Comparison of ENCODE assay signal across 7 mouse cellular contexts in the genomic region with DNA sequence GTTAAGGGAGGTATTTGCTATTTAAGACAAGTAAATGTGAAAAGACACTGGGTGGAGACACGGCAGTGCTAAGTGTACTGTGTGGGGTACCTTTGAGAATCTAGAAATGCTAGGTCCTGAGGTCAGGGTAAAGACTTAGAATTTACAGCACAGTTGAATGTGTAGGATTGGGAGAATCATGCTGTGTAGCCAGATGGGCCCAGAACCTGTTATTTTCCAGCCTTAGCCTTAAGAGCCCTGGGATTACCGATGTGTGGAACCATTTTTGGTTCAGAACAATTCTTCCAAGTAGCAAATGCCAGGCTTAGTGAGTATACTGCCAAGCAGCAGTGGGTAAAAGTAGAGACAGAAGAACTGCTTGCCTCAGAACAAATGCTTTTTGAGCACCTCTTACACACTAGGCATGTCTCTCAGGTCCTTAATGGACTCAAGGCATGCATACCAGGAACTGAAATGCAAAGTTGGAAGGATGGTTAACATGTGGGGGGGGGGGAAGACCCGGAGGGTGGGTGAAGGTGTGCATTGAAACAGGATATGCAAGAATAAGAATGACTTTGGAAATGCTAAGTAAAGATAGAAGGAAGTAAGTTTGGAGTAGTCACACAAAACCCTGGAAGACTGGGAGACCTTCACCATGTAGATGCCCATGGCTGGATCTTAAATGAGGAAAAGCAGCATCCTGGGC. TPM values are rescaled to one million over a fixed set of nuclear protein-coding genes. Genes with fewer than 3 reads are reported as not detected.
DNase-seq lines count a peak whose midpoint lies in the region; ATAC-seq and TF ChIP-seq lines count a peak whose summit lies in the region.

No protein-coding gene starts in this region.

- peak overlapping the region; percentile 94 for H3K9ac ChIP-seq in lung, postnatal 0 days (replicated peaks; ENCODE audit: low read depth)
- H3K9ac ChIP-seq in limb, embryonic 14.5 days (ENCODE audit: low read depth, low read length, severe bottlenecking): peak overlapping the region; percentile 89
- H3K9ac ChIP-seq in stomach, postnatal 0 days (ENCODE audit: low read length): peak overlapping the region; percentile 88

- DNase-seq in lung, postnatal 0 days (ENCODE audit: low spot score): no peak
- DNase-seq in lung, adult 2 months: no peak
- no peak for DNase-seq in forebrain, embryonic 10.5 days (ENCODE audit: extremely low spot score, low spot score)
- DNase-seq in limb, embryonic 14.5 days (ENCODE audit: low spot score): no peak
- no peak for DNase-seq in stomach, postnatal 0 days (ENCODE audit: low spot score)
- DNase-seq in ovary, adult 18-20 months (ENCODE audit: low spot score): no peak
- DNase-seq in urinary bladder, postnatal 4 days (ENCODE audit: low spot score in 2 of 2): no peak

- no peak for TF ChIP-seq EP300 in lung, postnatal 0 days (IDR thresholded peaks at IDR 0.05)
- no peak for TF ChIP-seq EP300 in stomach, postnatal 0 days (optimal IDR thresholded peaks at IDR 0.05)

- WGBS in lung, postnatal 0 days: 54% methylated on average over 3 of the region's 3 CpGs
- WGBS in lung, adult 2 months: 64% methylated on average over 3 of the region's 3 CpGs
- WGBS in forebrain, embryonic 10.5 days: 81% methylated on average over 3 of the region's 3 CpGs
- WGBS in limb, embryonic 14.5 days: 76% methylated on average over 3 of the region's 3 CpGs
- WGBS in stomach, postnatal 0 days: 67% methylated on average over 3 of the region's 3 CpGs

- TF ChIP-seq POLR2A in lung, adult 2 months (IDR thresholded peaks at IDR 0.05; ENCODE audit: borderline replicate concordance, extremely low read depth, low read depth, low read length): no peak
- no peak for TF ChIP-seq POLR2A in limb, embryonic 14.5 days (IDR thresholded peaks at IDR 0.05; ENCODE audit: borderline replicate concordance, extremely low read depth, insufficient read depth, insufficient read length)

- H3K27me3 ChIP-seq in lung, postnatal 0 days (replicated peaks; ENCODE audit: insufficient read depth, low read length): no peaks in the 10 kb centered on the region
- H3K27me3 ChIP-seq in forebrain, embryonic 10.5 days (ENCODE audit: poor library complexity, severe bottlenecking): no peaks in the 10 kb centered on the region
- H3K27me3 ChIP-seq in limb, embryonic 14.5 days (ENCODE audit: control insufficient read depth, insufficient read depth, low read length): no peaks in the 10 kb centered on the region
- no peaks in the 10 kb centered on the region for H3K27me3 ChIP-seq in stomach, postnatal 0 days (ENCODE audit: control insufficient read depth, insufficient read depth, low read length)

- peak overlapping the region; percentile 77 for H3K4me3 ChIP-seq in lung, postnatal 0 days (ENCODE audit: low read depth, low read length)
- H3K4me3 ChIP-seq in lung, adult 2 months (replicated peaks; ENCODE audit: extremely low read depth, low read depth, low read length): no peak overlapping the region
- peak overlapping the region; percentile 89 for H3K4me3 ChIP-seq in forebrain, embryonic 10.5 days
- peak overlapping the region; percentile 78 for H3K4me3 ChIP-seq in limb, embryonic 14.5 days (replicated peaks; ENCODE audit: low read length)
- H3K4me3 ChIP-seq in stomach, postnatal 0 days (ENCODE audit: low read depth, low read length): peak overlapping the region; percentile 80

- H3K27ac ChIP-seq in lung, postnatal 0 days (ENCODE audit: low read length): no peak overlapping the region
- peak overlapping the region; percentile 96; the same call in 1 of the 2 replicates for H3K27ac ChIP-seq in forebrain, embryonic 10.5 days
- no peak overlapping the region for H3K27ac ChIP-seq in limb, embryonic 14.5 days (replicated peaks; ENCODE audit: low read depth, low read length)
- no peak overlapping the region for H3K27ac ChIP-seq in stomach, postnatal 0 days (replicated peaks)

- H3K4me1 ChIP-seq in lung, postnatal 0 days (ENCODE audit: insufficient read depth, low read depth, low read length): peaks cover 3% of the 10 kb centered on the region; the same call in 1 of the 2 replicates
- peaks cover 5% of the 10 kb centered on the region; the same call in 1 of the 2 replicates for H3K4me1 ChIP-seq in lung, adult 2 months (ENCODE audit: control insufficient read depth, insufficient read depth, low read length)
- H3K4me1 ChIP-seq in forebrain, embryonic 10.5 days: peaks cover 21% of the 10 kb centered on the region
- H3K4me1 ChIP-seq in limb, embryonic 14.5 days (ENCODE audit: control insufficient read depth, insufficient read depth, low read length): peaks cover 5% of the 10 kb centered on the region
- peaks cover 4% of the 10 kb centered on the region for H3K4me1 ChIP-seq in stomach, postnatal 0 days (replicated peaks; ENCODE audit: control insufficient read depth, insufficient read depth)

- no peaks in the 10 kb centered on the region for H3K9me3 ChIP-seq in lung, postnatal 0 days (ENCODE audit: low read length)
- no peaks in the 10 kb centered on the region for H3K9me3 ChIP-seq in forebrain, embryonic 10.5 days
- no peaks in the 10 kb centered on the region for H3K9me3 ChIP-seq in limb, embryonic 14.5 days (ENCODE audit: control insufficient read depth, low read length)
- no peaks in the 10 kb centered on the region for H3K9me3 ChIP-seq in stomach, postnatal 0 days (ENCODE audit: control insufficient read depth, low read length)

- H3K4me2 ChIP-seq in lung, postnatal 0 days (replicated peaks; ENCODE audit: low read depth, low read length): peak overlapping the region; percentile 89
- peak overlapping the region; percentile 76 for H3K4me2 ChIP-seq in limb, embryonic 14.5 days (replicated peaks; ENCODE audit: low read depth, low read length, severe bottlenecking)
- H3K4me2 ChIP-seq in stomach, postnatal 0 days (replicated peaks; ENCODE audit: low read depth): peak overlapping the region; percentile 92

- H3K36me3 ChIP-seq in lung, postnatal 0 days (ENCODE audit: insufficient read depth, low read length): peaks cover 19% of the 10 kb centered on the region
- peaks cover 64% of the 10 kb centered on the region for H3K36me3 ChIP-seq in forebrain, embryonic 10.5 days (replicated peaks)
- peaks cover 50% of the 10 kb centered on the region for H3K36me3 ChIP-seq in limb, embryonic 14.5 days (ENCODE audit: control insufficient read depth, insufficient read depth, low read length)
- peaks cover 13% of the 10 kb centered on the region; the same call in 1 of the 2 replicates for H3K36me3 ChIP-seq in stomach, postnatal 0 days (ENCODE audit: control insufficient read depth, insufficient read depth, low read length)

- ATAC-seq in lung, postnatal 0 days: no peak
- no peak for ATAC-seq in limb, embryonic 14.5 days (ENCODE audit: low FRiP score, low read depth)
- ATAC-seq in stomach, postnatal 0 days (ENCODE audit: low FRiP score, low TSS enrichment): no peak

- TF ChIP-seq CTCF in lung, postnatal 0 days (IDR thresholded peaks at IDR 0.05): no peak
- no peak for TF ChIP-seq CTCF in lung, adult 2 months (IDR thresholded peaks at IDR 0.05; ENCODE audit: insufficient read depth, low read length)
- no peak for TF ChIP-seq CTCF in stomach, postnatal 0 days (IDR thresholded peaks at IDR 0.05; ENCODE audit: low read depth)

RNA-seq across cellular contexts. Expression of gene Poldip2, which starts 1.3 kb away (rescaled TPM):
- polyA plus RNA-seq in lung, postnatal 0 days (2015; fragmentation: Nextera tagmentation; extraction: Ambion mirVana): 105 and 111 TPM in 2 replicates
- polyA plus RNA-seq in lung, adult 2 months (2012; rRNA removed): 39.6 and 50.4 TPM in 2 replicates
- polyA plus RNA-seq in forebrain, embryonic 10.5 days (2016; fragmentation: Nextera tagmentation; extraction: Ambion mirVana): 144 and 148 TPM in 2 replicates
- polyA plus RNA-seq in limb, embryonic 14.5 days (2012; rRNA removed): 110 and 111 TPM in 2 replicates
- 164 and 166 TPM in 2 replicates for polyA plus RNA-seq in limb, embryonic 14.5 days (2014; fragmentation: Nextera tagmentation; extraction: Ambion mirVana)
- polyA plus RNA-seq in stomach, postnatal 0 days (2015; fragmentation: Nextera tagmentation; extraction: Ambion mirVana): 91.1 and 95.9 TPM in 2 replicates

RNA-seq across cellular contexts. Expression of gene Tmem199, which starts 1.3 kb away (rescaled TPM):
- 32.3 and 32.4 TPM in 2 replicates for polyA plus RNA-seq in lung, postnatal 0 days (2015; fragmentation: Nextera tagmentation; extraction: Ambion mirVana)
- 9.5 and 12.5 TPM in 2 replicates for polyA plus RNA-seq in lung, adult 2 months (2012; rRNA removed)
- polyA plus RNA-seq in forebrain, embryonic 10.5 days (2016; fragmentation: Nextera tagmentation; extraction: Ambion mirVana): 76.7 and 78.5 TPM in 2 replicates
- 30.2 and 39.8 TPM in 2 replicates for polyA plus RNA-seq in limb, embryonic 14.5 days (2012; rRNA removed)
- 39.7 and 40.1 TPM in 2 replicates for polyA plus RNA-seq in limb, embryonic 14.5 days (2014; fragmentation: Nextera tagmentation; extraction: Ambion mirVana)
- 28.4 and 32.1 TPM in 2 replicates for polyA plus RNA-seq in stomach, postnatal 0 days (2015; fragmentation: Nextera tagmentation; extraction: Ambion mirVana)

RNA-seq across cellular contexts. Expression of gene Sebox, which starts 10.0 kb away (rescaled TPM):
- not detected in 2 replicates for polyA plus RNA-seq in lung, postnatal 0 days (2015; fragmentation: Nextera tagmentation; extraction: Ambion mirVana)
- 0.11 TPM in 1 of 2 replicates, not detected in the other for polyA plus RNA-seq in lung, adult 2 months (2012; rRNA removed)
- not detected in 2 replicates for polyA plus RNA-seq in forebrain, embryonic 10.5 days (2016; fragmentation: Nextera tagmentation; extraction: Ambion mirVana)
- not detected in 2 replicates for polyA plus RNA-seq in limb, embryonic 14.5 days (2012; rRNA removed)
- polyA plus RNA-seq in limb, embryonic 14.5 days (2014; fragmentation: Nextera tagmentation; extraction: Ambion mirVana): not detected in 2 replicates
- 0.10 TPM in 1 of 2 replicates, not detected in the other for polyA plus RNA-seq in stomach, postnatal 0 days (2015; fragmentation: Nextera tagmentation; extraction: Ambion mirVana)

RNA-seq across cellular contexts. Expression of gene Vtn, which starts 14.4 kb away (rescaled TPM):
- polyA plus RNA-seq in lung, postnatal 0 days (2015; fragmentation: Nextera tagmentation; extraction: Ambion mirVana): 10.1 and 11.3 TPM in 2 replicates
- polyA plus RNA-seq in lung, adult 2 months (2012; rRNA removed): 25.0 and 30.8 TPM in 2 replicates
- 23.7 and 25.0 TPM in 2 replicates for polyA plus RNA-seq in forebrain, embryonic 10.5 days (2016; fragmentation: Nextera tagmentation; extraction: Ambion mirVana)
- polyA plus RNA-seq in limb, embryonic 14.5 days (2012; rRNA removed): 1.3 and 1.5 TPM in 2 replicates
- polyA plus RNA-seq in limb, embryonic 14.5 days (2014; fragmentation: Nextera tagmentation; extraction: Ambion mirVana): 0.41 and 0.43 TPM in 2 replicates
- 3.6 and 6.0 TPM in 2 replicates for polyA plus RNA-seq in stomach, postnatal 0 days (2015; fragmentation: Nextera tagmentation; extraction: Ambion mirVana)

RNA-seq across cellular contexts. Expression of gene Sarm1, which starts 15.7 kb away (rescaled TPM):
- polyA plus RNA-seq in lung, postnatal 0 days (2015; fragmentation: Nextera tagmentation; extraction: Ambion mirVana): 0.16 and 0.27 TPM in 2 replicates
- 0.52 and 0.65 TPM in 2 replicates for polyA plus RNA-seq in lung, adult 2 months (2012; rRNA removed)
- polyA plus RNA-seq in forebrain, embryonic 10.5 days (2016; fragmentation: Nextera tagmentation; extraction: Ambion mirVana): 9.4 and 9.8 TPM in 2 replicates
- 2.1 TPM in 2 replicates for polyA plus RNA-seq in limb, embryonic 14.5 days (2012; rRNA removed)
- 1.7 and 2.6 TPM in 2 replicates for polyA plus RNA-seq in limb, embryonic 14.5 days (2014; fragmentation: Nextera tagmentation; extraction: Ambion mirVana)
- polyA plus RNA-seq in stomach, postnatal 0 days (2015; fragmentation: Nextera tagmentation; extraction: Ambion mirVana): 0.89 and 1.1 TPM in 2 replicates
